Mouse (Mus musculus): ENCODE results near the gene Ptprf. TPM values are rescaled to one million over a fixed set of nuclear protein-coding genes. Genes with fewer than 3 reads are reported as not detected.

The Ptprf gene
- polyA plus RNA-seq, 1 experiment from 2014 or later, result 86.0 TPM

- Histone ChIP-seq H3K27ac (ENCODE audit: low read length) (peak overlapping the region; percentile 90), H3K4me2 (ENCODE audit: low read depth, low read length) (peak overlapping the region; percentile 80), H3K9ac (ENCODE audit: low read length) (peak overlapping the region; percentile 73), H3K36me3 (ENCODE audit: control insufficient read depth, insufficient read depth, low read length) (peaks cover 10% of the 10 kb centered on the region; the same call in 1 of the 2 replicates), H3K27me3 (ENCODE audit: control insufficient read depth, insufficient read depth, low read length) (no peaks in the 10 kb centered on the region), H3K4me1 (ENCODE audit: control insufficient read depth, insufficient read depth, low read length) (peaks cover 10% of the 10 kb centered on the region), H3K9me3 (replicated peaks; ENCODE audit: control insufficient read depth, low read length) (no peaks in the 10 kb centered on the region), H3K4me3 (replicated peaks; ENCODE audit: low read length) (peak overlapping the region; percentile 88)
- no peak for ATAC-seq (ENCODE audit: insufficient read depth, low FRiP score)
- WGBS, result 11% methylated on average over 17 of the region's 17 CpGs
Measured at GRCm38 (mm10) chr4:118180301-118181080, 110.7 kb downstream of the Ptprf start.

GRCm38 (mm10) chr4:118179467-118180300 lies 111.5 kb downstream of the Ptprf start, which contains the start of gene Kdm4a:
TSS of gene Kdm4a (minus strand) at chr4:118180043.
- peak; percentile 99 for ATAC-seq (ENCODE audit: insufficient read depth, low FRiP score)
- H3K4me3 ChIP-seq (replicated peaks; ENCODE audit: low read length), result peak within 1 kb of the TSS; percentile 88
- H3K27ac ChIP-seq (ENCODE audit: low read length), result peak within 1 kb of the TSS; percentile 98
- peaks cover 10% of the 10 kb centered on the region for H3K4me1 ChIP-seq (ENCODE audit: control insufficient read depth, insufficient read depth, low read length)
- under 1% methylated on average over 38 of the region's 38 CpGs for WGBS
- H3K36me3 ChIP-seq (ENCODE audit: control insufficient read depth, insufficient read depth, low read length), result peaks cover 18% of the 10 kb centered on the region; the same call in 1 of the 2 replicates
- H3K9ac ChIP-seq (ENCODE audit: low read length), result peak within 1 kb of the TSS; percentile 86
- H3K9me3 ChIP-seq (replicated peaks; ENCODE audit: control insufficient read depth, low read length), result no peaks in the 10 kb centered on the region
- H3K4me2 ChIP-seq (ENCODE audit: low read depth, low read length), result peak within 1 kb of the TSS; percentile 80
- H3K27me3 ChIP-seq (ENCODE audit: control insufficient read depth, insufficient read depth, low read length), result no peaks in the 10 kb centered on the region

GRCm38 (mm10) chr4:118178952-118179466 lies 112.2 kb downstream of the Ptprf start:
- 1% methylated on average over 12 of the region's 12 CpGs for WGBS
- H3K4me2 ChIP-seq (ENCODE audit: low read depth, low read length), result peak overlapping the region; percentile 80
- peaks cover 23% of the 10 kb centered on the region; the same call in 1 of the 2 replicates for H3K36me3 ChIP-seq (ENCODE audit: control insufficient read depth, insufficient read depth, low read length)
- H3K9me3 ChIP-seq (replicated peaks; ENCODE audit: control insufficient read depth, low read length), result no peaks in the 10 kb centered on the region
- ATAC-seq (ENCODE audit: insufficient read depth, low FRiP score), result no peak
- H3K27ac ChIP-seq (ENCODE audit: low read length), result peak overlapping the region; percentile 98
- no peaks in the 10 kb centered on the region for H3K27me3 ChIP-seq (ENCODE audit: control insufficient read depth, insufficient read depth, low read length)
- peak overlapping the region; percentile 86 for H3K9ac ChIP-seq (ENCODE audit: low read length)
- H3K4me3 ChIP-seq (replicated peaks; ENCODE audit: low read length), result peak overlapping the region; percentile 88
- peaks cover 10% of the 10 kb centered on the region for H3K4me1 ChIP-seq (ENCODE audit: control insufficient read depth, insufficient read depth, low read length)

DNA sequence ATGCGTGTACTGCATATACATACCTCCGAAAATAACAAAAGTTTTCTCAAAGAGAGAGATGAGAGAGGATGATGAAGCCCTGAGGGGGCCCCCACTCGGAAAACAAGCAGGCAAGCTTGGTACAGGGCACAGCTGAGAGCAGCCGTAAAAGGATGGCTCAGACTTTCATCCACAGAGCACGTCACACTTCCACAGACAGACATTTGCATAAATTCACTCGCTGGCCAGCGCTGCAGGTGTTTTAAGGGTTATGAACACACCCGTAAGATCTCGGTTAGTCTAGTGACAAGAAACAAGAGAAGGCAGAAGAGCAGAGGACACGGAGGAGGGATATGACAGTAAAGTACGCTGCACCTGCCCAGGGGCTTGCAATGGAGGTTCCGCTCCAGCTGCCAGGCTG lies 118.7 kb downstream of the Ptprf start:
- peaks cover 42% of the 10 kb centered on the region for H3K36me3 ChIP-seq (ENCODE audit: control insufficient read depth, insufficient read depth, low read length)
- ATAC-seq (ENCODE audit: insufficient read depth, low FRiP score), result no peak
- no peaks in the 10 kb centered on the region for H3K27me3 ChIP-seq (ENCODE audit: control insufficient read depth, insufficient read depth, low read length)
- no peak overlapping the region for H3K4me3 ChIP-seq (replicated peaks; ENCODE audit: low read length)
- no peak overlapping the region for H3K9ac ChIP-seq (ENCODE audit: low read length)
- no peak overlapping the region for H3K27ac ChIP-seq (ENCODE audit: low read length)
- no peaks in the 10 kb centered on the region for H3K4me1 ChIP-seq (ENCODE audit: control insufficient read depth, insufficient read depth, low read length)
- H3K9me3 ChIP-seq (replicated peaks; ENCODE audit: control insufficient read depth, low read length), result no peaks in the 10 kb centered on the region
- no peak overlapping the region for H3K4me2 ChIP-seq (ENCODE audit: low read depth, low read length)
- WGBS, result 95% methylated on average over 12 of the region's 12 CpGs

DNA sequence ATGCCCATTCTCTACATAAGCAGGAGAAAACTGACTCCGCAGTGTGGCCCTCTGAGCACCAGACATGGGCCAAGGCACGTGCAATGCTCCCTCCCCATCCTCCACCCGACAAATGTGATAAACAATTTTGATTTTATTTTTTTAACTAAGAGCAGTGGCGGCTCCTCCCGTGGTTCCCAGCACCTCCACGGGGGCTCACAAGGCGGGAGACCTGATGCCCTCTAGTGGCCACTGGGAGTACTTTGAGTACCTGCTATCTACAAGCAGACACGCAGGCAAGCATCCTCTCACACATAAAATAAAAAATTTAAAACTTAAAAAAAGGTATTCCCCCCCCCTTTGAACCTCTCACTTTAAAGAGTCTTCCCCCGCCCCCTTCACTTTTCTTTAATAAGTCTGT lies 120.2 kb downstream of the Ptprf start:
- H3K27me3 ChIP-seq (ENCODE audit: control insufficient read depth, insufficient read depth, low read length), result no peaks in the 10 kb centered on the region
- no peak overlapping the region for H3K4me2 ChIP-seq (ENCODE audit: low read depth, low read length)
- no peaks in the 10 kb centered on the region for H3K9me3 ChIP-seq (replicated peaks; ENCODE audit: control insufficient read depth, low read length)
- WGBS, result 83% methylated on average over 9 of the region's 9 CpGs
- no peak for ATAC-seq (ENCODE audit: insufficient read depth, low FRiP score)
- H3K36me3 ChIP-seq (ENCODE audit: control insufficient read depth, insufficient read depth, low read length), result peaks cover 48% of the 10 kb centered on the region
- H3K4me1 ChIP-seq (ENCODE audit: control insufficient read depth, insufficient read depth, low read length), result no peaks in the 10 kb centered on the region
- H3K27ac ChIP-seq (ENCODE audit: low read length), result no peak overlapping the region
- H3K9ac ChIP-seq (ENCODE audit: low read length), result no peak overlapping the region
- no peak overlapping the region for H3K4me3 ChIP-seq (replicated peaks; ENCODE audit: low read length)

DNA sequence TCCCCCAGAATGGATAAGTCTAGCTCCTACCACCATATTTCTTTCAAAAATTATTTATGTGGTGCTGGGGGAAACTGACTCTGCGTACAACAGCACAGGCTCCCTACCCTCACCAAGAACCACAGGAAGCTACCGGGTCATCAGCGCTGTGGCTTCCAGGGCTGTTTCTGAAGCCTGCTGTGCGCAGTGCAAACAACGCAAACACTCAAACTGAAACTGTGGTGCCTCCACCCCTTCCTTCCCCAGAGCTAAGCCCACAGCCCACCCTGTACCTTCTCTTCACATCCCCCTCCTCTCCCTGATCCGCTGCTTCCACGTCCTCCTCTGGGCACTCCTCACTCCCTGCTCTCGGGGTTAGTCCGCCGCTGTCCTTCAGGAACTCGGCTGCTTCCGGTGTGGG lies 129.1 kb downstream of the Ptprf start:
- no peak for ATAC-seq (ENCODE audit: insufficient read depth, low FRiP score)
- H3K4me2 ChIP-seq (ENCODE audit: low read depth, low read length), result no peak overlapping the region
- H3K36me3 ChIP-seq (ENCODE audit: control insufficient read depth, insufficient read depth, low read length), result peaks cover 66% of the 10 kb centered on the region
- no peaks in the 10 kb centered on the region for H3K4me1 ChIP-seq (ENCODE audit: control insufficient read depth, insufficient read depth, low read length)
- WGBS, result 91% methylated on average over 12 of the region's 12 CpGs
- no peak overlapping the region for H3K9ac ChIP-seq (ENCODE audit: low read length)
- no peak overlapping the region for H3K4me3 ChIP-seq (replicated peaks; ENCODE audit: low read length)
- H3K27me3 ChIP-seq (ENCODE audit: control insufficient read depth, insufficient read depth, low read length), result no peaks in the 10 kb centered on the region
- no peak overlapping the region for H3K27ac ChIP-seq (ENCODE audit: low read length)
- no peaks in the 10 kb centered on the region for H3K9me3 ChIP-seq (replicated peaks; ENCODE audit: control insufficient read depth, low read length)

Small RNA genes lying within 50 kb of the gene (microRNA-seq; reads per million reads assigned to microRNA genes)
- 2.2 reads per million, percentile 9 among the genes with 10 or more reads in this experiment for gene Mir7226

Other genes with a start within 250 kb of the Ptprf start
- 5.2 TPM in 2 replicates for gene St3gal3, start 156.5 kb downstream of the Ptprf start, polyA plus RNA-seq (2015; fragmentation: Nextera tagmentation; extraction: Ambion mirVana)
- 27.1 and 28.6 TPM in 2 replicates for gene Kdm4a, start 111.4 kb downstream of the Ptprf start, polyA plus RNA-seq (2015; fragmentation: Nextera tagmentation; extraction: Ambion mirVana)
- gene Szt2, start 117.9 kb upstream of the Ptprf start, polyA plus RNA-seq (2015; fragmentation: Nextera tagmentation; extraction: Ambion mirVana), result 6.7 and 6.8 TPM in 2 replicates
- 91.0 and 92.0 TPM in 2 replicates for gene Med8, start 117.9 kb upstream of the Ptprf start, polyA plus RNA-seq (2015; fragmentation: Nextera tagmentation; extraction: Ambion mirVana)
- gene Elovl1, start 136.7 kb upstream of the Ptprf start, polyA plus RNA-seq (2015; fragmentation: Nextera tagmentation; extraction: Ambion mirVana), result 171 and 204 TPM in 2 replicates
- 192 TPM in 2 replicates for gene Cdc20, start 145.9 kb upstream of the Ptprf start, polyA plus RNA-seq (2015; fragmentation: Nextera tagmentation; extraction: Ambion mirVana)
- gene Mpl, start 166.1 kb upstream of the Ptprf start, polyA plus RNA-seq (2015; fragmentation: Nextera tagmentation; extraction: Ambion mirVana), result 0.48 and 0.50 TPM in 2 replicates
- 25.4 and 27.6 TPM in 2 replicates for gene Tie1, start 198.7 kb upstream of the Ptprf start, polyA plus RNA-seq (2015; fragmentation: Nextera tagmentation; extraction: Ambion mirVana)
- gene 2610528J11Rik, start 235.6 kb upstream of the Ptprf start, polyA plus RNA-seq (2015; fragmentation: Nextera tagmentation; extraction: Ambion mirVana), result 31.8 and 36.6 TPM in 2 replicates

All from stomach, embryonic 16.5 days (tissue).